Mouse (Mus musculus) myocyte (in vitro differentiated cells): Measurements from ENCODE around the gene Cnksr2.

Source experiments
- CEBPB ChIP-seq: IDR thresholded peaks from 2 replicates; pipeline ENCODE4 v1.6.1; 2011; ENCODE audit warnings: mild to moderate bottlenecking, moderate library complexity; ENCODE audit not compliant: poor library complexity, insufficient read depth, severe bottlenecking
- E2F4 ChIP-seq: IDR thresholded peaks from one replicate; pipeline ENCODE4 v1.6.1; 2011; ENCODE audit warnings: mild to moderate bottlenecking, control low read depth, moderate library complexity; ENCODE audit not compliant: insufficient read depth
- MAX ChIP-seq: IDR thresholded peaks from one replicate; pipeline ENCODE4 v1.6.1; 2011; ENCODE audit warnings: low read depth, mild to moderate bottlenecking, control low read depth
- MYOD1 ChIP-seq, 3 experiments: IDR thresholded peaks; one replicate each; pipeline ENCODE4 v1.6.1; 2011; ENCODE audit warnings: control low read depth in 2 of 3, low read depth in 2 of 3, mild to moderate bottlenecking in 2 of 3, moderate library complexity in 1 of 3; ENCODE audit not compliant: insufficient read length in 2 of 3, control insufficient read depth in 1 of 3
- POLR2A ChIP-seq: IDR thresholded peaks from one replicate; pipeline ENCODE4 v1.6.1; 2011; ENCODE audit warnings: low read depth, mild to moderate bottlenecking, control low read depth, moderate library complexity; ENCODE audit not compliant: insufficient read length
- POLR2AphosphoS2 ChIP-seq: IDR thresholded peaks from one replicate; pipeline ENCODE4 v1.6.1; 2011; ENCODE audit warnings: low read depth, control low read depth; ENCODE audit not compliant: insufficient read length
- REST ChIP-seq: IDR thresholded peaks from one replicate; pipeline ENCODE4 v1.6.1; 2011; ENCODE audit warnings: mild to moderate bottlenecking, control low read depth, moderate library complexity; ENCODE audit not compliant: insufficient read depth, insufficient read length
- SRF ChIP-seq: IDR thresholded peaks from one replicate; pipeline ENCODE4 v1.6.1; 2011; ENCODE audit warnings: low read depth; ENCODE audit not compliant: control insufficient read depth, insufficient read length
- TCF3 ChIP-seq: IDR thresholded peaks from one replicate; pipeline ENCODE4 v1.6.1; 2011; ENCODE audit warnings: low read depth, control low read depth; ENCODE audit not compliant: insufficient read length
- USF1 ChIP-seq: IDR thresholded peaks from one replicate; pipeline ENCODE4 v1.6.1; 2011; ENCODE audit warnings: low read depth, mild to moderate bottlenecking, control low read depth, moderate library complexity

GRCm38 (mm10) chrX:157945121-157945520 lies 98.0 kb downstream of the Cnksr2 start:
- no peak for TF ChIP-seq POLR2A
- TF ChIP-seq CEBPB: no peak
- no peak for TF ChIP-seq MAX
- TF ChIP-seq REST: no peak
- TF ChIP-seq POLR2AphosphoS2: no peak
- no peak for TF ChIP-seq E2F4
- TF ChIP-seq MYOD1 (IDR thresholded peaks at IDR 0.05; ENCODE audit: control insufficient read depth in 1 of 3, insufficient read length in 2 of 3, low read depth in 2 of 3): no peak
- TF ChIP-seq TCF3: no peak
- TF ChIP-seq SRF: no peak
- no peak for TF ChIP-seq USF1
